Mouse (Mus musculus): ENCODE results near the gene Bap1.

Gene Bap1

DNA sequence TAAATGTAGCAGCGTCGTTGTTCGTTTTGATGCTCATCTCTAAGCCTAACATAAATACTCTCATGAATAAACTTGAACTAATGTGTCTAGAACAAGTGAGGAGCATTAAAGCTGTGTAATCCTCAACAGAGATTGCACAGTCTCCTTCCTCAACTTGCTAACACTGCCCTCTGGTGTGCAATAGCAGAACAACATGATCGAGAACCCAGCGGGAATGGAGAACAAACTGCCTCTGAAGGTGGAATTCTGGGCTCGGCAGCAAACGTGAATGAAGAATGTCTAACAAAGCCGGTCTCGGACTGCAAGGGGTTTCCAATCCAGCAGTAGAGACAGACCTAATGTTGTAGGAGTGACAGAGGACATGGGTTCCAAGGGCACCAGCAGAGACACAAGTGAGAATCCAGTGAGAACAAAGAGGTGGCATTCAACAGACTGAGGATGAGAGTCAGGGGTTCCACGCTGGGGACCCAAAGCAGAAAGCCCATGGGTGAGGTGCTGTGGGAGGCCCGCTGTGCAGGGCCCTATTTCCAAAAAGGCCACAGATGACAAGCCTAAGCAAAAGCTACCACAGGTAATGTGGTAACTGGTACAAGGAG, 17.2 kb upstream of the Bap1 start:
- DNase-seq (ENCODE audit: low spot score) = peak; percentile 68

- DNase-seq (ENCODE audit: low spot score) = no peak
These were observed 14.0 kb upstream of the Bap1 start for GRCm38 (mm10) chr14:31237101-31237882.

- no peak for DNase-seq (ENCODE audit: low spot score)
These were observed 10.7 kb upstream of the Bap1 start for GRCm38 (mm10) chr14:31240528-31240927.

DNA sequence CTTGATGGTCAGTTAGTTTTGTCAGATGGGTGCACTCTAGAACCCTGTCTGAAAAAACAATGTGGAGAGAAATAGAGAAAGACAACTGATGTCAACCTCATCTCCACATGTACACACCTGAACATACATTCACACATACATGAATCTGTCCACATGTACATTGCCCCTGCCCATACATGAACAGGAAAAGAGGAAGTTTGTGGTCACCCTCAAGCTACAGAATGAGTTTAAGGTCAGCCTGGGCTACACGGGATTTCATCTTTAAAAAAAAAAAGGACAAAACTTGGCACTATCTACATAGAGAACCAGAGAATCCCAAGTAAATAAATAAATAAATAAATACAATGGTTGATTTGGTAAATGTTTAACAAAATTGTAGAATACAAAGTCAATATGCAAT, 6.5 kb upstream of the Bap1 start:
- DNase-seq (ENCODE audit: low spot score) = no peak

DNA sequence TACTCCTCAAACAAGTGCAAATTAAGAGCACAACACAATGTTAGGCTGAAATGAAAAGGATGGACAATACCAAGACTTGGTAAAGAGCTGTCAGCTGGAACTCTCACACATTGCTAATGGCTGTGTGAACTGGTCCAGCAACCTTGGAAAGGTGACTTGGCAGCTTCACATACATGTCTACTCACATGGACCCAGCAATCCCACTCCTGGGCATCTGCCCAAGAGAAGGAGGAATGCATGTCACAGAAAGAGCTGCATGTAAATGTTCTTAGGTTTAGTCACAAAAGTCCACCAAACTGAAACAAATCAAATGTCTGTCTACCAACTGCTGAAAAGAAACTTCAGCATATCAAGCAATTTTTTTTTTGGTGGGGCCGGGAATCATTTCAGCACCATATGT, 5.3 kb upstream of the Bap1 start:
- no peak for DNase-seq (ENCODE audit: low spot score)

- no peak for DNase-seq (ENCODE audit: low spot score)
These were observed 2.9 kb upstream of the Bap1 start for GRCm38 (mm10) chr14:31248396-31248795.

- DNase-seq (ENCODE audit: low spot score) = no peak
These were observed 797 bp upstream of the Bap1 start for GRCm38 (mm10) chr14:31250222-31251083.

DNA sequence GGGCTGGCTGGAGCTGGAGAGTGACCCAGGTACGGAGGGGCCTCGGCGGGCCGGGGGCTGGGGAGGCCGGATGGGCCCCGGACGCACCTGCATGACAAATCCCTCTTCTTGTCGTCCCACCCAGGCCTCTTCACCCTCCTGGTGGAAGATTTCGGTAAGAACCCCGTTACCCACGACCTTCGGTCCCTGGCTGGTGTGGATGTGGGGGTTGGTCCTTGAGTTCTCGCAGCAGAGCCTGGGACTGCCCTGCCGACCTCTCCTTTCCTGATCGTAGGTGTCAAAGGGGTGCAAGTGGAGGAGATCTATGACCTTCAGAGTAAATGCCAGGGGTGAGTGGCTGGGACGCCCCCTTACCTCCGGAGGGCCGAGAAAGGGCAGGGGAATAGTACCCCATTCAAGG, 376 bp downstream of the Bap1 start:
- DNase-seq (ENCODE audit: low spot score) = no peak

- no peak for DNase-seq (ENCODE audit: low spot score)
These were observed 841 bp downstream of the Bap1 start for GRCm38 (mm10) chr14:31252091-31252490.

- no peak for DNase-seq (ENCODE audit: low spot score)
These were observed 7.3 kb downstream of the Bap1 start for GRCm38 (mm10) chr14:31258476-31259050.

GRCm38 (mm10) chr14:31260374-31260773, 9.1 kb downstream of the Bap1 start:
- no peak for DNase-seq (ENCODE audit: low spot score)

DNA sequence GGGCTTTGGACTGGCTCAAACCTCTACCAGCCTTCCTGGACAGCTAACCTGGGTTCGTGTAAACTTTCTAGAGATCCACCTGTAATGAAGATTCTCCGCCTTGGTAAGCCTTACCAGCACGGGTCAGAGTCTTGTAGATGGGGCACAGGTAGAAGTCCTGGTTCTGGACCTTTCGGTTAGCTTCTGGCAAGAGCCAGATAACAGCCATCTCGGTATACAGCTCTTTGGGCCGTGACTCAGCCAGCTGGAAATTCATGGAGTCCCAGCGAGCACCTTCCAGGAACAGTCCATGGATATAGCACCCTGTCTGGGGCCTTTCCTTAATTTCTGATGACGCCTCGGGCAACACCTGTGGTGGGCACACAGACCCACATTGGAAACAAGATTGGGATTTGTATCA, 9.7 kb downstream of the Bap1 start:
- no peak for DNase-seq (ENCODE audit: low spot score)

DNA sequence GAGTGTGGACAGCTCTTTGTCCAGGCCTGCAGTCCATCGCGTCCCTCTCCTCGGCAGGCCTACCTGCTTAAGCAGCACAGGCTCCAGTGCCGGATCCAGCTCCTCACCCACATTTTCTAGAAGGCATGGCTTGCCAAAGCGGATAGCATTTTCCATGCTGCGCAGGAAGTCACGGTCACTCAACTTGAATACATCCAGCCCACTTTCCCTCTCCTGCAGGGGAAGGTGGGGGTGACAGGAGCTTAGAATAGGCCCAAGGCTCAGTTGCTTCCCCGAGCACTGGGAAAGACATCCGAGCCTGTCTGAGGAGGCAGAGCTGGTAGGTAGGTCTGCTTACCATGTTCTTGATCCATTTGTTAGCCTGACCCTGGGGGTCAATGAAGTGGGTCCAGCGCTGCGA, 16.4 kb downstream of the Bap1 start:
- DNase-seq (ENCODE audit: low spot score) = no peak

DNA sequence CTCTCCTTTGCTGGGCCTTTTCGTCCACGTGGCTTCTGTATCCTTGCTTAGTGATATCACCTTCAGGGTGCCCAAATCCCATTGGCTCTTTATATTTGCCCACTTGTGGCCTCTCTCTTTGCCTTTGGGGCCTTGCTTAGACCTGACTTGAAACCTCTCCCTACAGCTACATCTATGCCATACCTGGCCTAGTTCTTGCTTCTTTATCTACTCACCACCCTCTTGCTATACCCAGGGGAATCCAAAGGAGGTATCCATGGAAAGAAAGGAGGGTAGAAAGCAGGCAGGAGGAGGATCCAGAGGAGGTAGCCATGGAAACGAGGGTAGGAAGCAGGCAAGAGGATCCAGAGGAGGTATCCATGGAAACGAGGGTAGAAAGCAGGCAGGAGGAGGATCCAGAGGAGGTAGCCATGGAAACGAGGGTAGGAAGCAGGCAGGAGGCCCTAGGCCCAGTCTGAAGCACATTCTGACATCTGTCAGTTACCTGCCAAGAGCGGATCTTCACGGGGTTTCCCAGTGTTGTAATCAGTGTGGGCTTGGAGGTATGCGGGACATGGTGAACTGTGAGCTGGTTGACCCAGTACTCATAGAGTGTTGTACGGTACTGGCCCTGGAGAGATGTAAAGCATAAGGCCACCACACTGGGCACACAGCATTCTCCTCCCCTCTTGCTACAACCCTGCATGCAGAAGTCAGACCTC, 17.2 kb downstream of the Bap1 start:
- no peak for DNase-seq (ENCODE audit: low spot score)

DNA sequence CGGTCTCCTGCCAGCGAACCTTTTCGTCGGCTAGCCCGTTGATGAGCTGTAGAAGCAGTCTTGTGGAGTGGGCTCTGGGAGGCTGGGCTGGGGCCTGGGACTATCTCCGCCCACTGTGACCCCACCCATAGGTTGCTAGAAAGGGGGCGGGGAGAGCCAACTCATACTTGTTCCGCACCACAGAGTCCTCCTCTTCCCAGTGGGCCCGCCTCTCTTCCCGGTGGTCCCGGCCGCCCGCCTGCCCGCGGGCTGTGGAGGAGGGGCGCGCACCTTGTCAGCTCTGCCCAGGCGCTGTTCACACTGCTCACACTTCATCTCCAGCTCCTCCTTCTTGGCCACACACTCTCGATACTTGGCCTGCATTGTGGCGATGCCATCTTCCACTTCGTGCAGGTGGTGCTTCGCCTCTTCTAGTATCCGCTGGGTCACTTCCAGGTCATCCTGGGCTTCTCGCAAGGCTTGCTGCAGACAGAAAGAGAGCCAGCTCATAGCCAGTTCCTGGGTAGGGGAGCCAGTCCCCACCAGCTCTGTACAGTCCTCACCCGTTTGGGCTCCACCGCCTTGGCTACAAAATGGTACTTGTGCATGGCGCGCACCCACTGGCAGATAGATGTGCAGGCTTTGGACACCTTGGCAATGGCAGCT, 18.3 kb downstream of the Bap1 start:
- peak; percentile 12 for DNase-seq (ENCODE audit: low spot score)

GRCm38 (mm10) chr14:31271121-31271520, 19.9 kb downstream of the Bap1 start:
- DNase-seq (ENCODE audit: low spot score) = no peak

- peak; percentile 59 for DNase-seq (ENCODE audit: low spot score)
These were observed 20.9 kb downstream of the Bap1 start for GRCm38 (mm10) chr14:31272164-31272563.

DNA sequence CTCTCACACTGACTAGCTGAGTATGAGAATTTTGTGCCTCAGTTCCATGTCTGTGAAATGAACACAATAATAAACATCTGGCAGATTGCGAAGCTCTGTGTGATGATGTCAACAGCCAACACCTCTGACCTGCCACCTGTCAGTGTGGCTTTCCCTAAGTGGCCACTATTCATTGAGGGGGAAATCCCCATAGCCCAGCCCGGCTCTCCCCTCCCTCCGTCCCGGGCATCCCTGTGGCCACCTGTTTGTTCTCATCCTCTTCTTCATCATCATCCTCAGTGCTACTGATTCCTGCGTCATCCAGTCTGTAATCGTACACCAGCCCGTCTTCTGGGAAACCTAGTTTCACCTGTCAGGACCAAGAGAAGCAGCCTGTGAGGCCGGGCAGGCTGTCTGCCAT, 34.5 kb downstream of the Bap1 start:
- no peak for DNase-seq (ENCODE audit: low spot score)
